Mouse (Mus musculus) layer of hippocampus, adult 2 months (tissue): ENCODE measurements at regions not wholly inside any gene's neighbourhood (a gene's known extent, or its start where the extent isn't known, plus 50 kb on each side); places are given as distances from the start of the nearest gene placed in this dataset.

ENCODE experiments used
- DNase-seq, 2 experiments: peaks; one replicate each; pipeline ENCODE4 v3.0.0; 2022; ENCODE audit warnings: low spot score in 2 of 2
- H3K27ac ChIP-seq: fragments of 200-600 bp; 2 replicates; pipeline ENCODE4 v1.8.1; 2022
- H3K4me3 ChIP-seq: fragments of 200-600 bp; 2 replicates; pipeline ENCODE4 v1.8.1; 2022; ENCODE audit warnings: mild to moderate bottlenecking
- CTCF ChIP-seq: fragments of 200-600 bp; conservative IDR thresholded peaks from 2 replicates; pipeline ENCODE4 v1.8.1; 2022; ENCODE audit warnings: antibody characterized with exemption, mild to moderate bottlenecking, moderate library complexity

GRCm38 (mm10) chr4:124015323-124015722, 97.5 kb upstream of the 4930535I16Rik start:
- TF ChIP-seq CTCF, result no peak
- Histone ChIP-seq H3K4me3 (no peak overlapping the region), H3K27ac (no peak overlapping the region)
- DNase-seq, result no peak

GRCm38 (mm10) chr4:124012406-124012805, 94.6 kb upstream of the 4930535I16Rik start:
- TF ChIP-seq CTCF, result no peak
- no peak for DNase-seq
- Histone ChIP-seq H3K27ac (no peak overlapping the region), H3K4me3 (no peak overlapping the region)

GRCm38 (mm10) chr4:124008725-124009124, 90.9 kb upstream of the 4930535I16Rik start:
- no peak overlapping the region for H3K4me3 ChIP-seq
- TF ChIP-seq CTCF, result no peak
- no peak overlapping the region for H3K27ac ChIP-seq
- DNase-seq, result no peak

- DNase-seq, result no peak
- TF ChIP-seq CTCF, result no peak
- Histone ChIP-seq H3K27ac (no peak overlapping the region), H3K4me3 (no peak overlapping the region)
Observed at GRCm38 (mm10) chr4:124005626-124006315, 87.9 kb upstream of the 4930535I16Rik start.

- TF ChIP-seq CTCF, result no peak
Observed at GRCm38 (mm10) chr4:124002760-124003159, 84.9 kb upstream of the 4930535I16Rik start.

GRCm38 (mm10) chr4:124002105-124002504, 84.3 kb upstream of the 4930535I16Rik start:
- H3K27ac ChIP-seq, result no peak overlapping the region
- H3K4me3 ChIP-seq, result no peak overlapping the region
- no peak for TF ChIP-seq CTCF
- DNase-seq, result no peak

More at GRCm38 (mm10) chr4:124002760-124003159, 84.9 kb upstream of the 4930535I16Rik start:
- Histone ChIP-seq H3K27ac (no peak overlapping the region), H3K4me3 (no peak overlapping the region)
- DNase-seq, result no peak

- no peak overlapping the region for H3K4me3 ChIP-seq
- DNase-seq, result no peak
- no peak for TF ChIP-seq CTCF
- no peak overlapping the region for H3K27ac ChIP-seq
Observed at GRCm38 (mm10) chr4:123995815-123996214, 78.0 kb upstream of the 4930535I16Rik start.

GRCm38 (mm10) chr4:123991223-123991622, 73.4 kb upstream of the 4930535I16Rik start:
- Histone ChIP-seq H3K4me3 (peak overlapping the region; percentile 47), H3K27ac (no peak overlapping the region)
- no peak for DNase-seq
- no peak for TF ChIP-seq CTCF

- peak overlapping the region; percentile 47 for H3K4me3 ChIP-seq
- H3K27ac ChIP-seq, result no peak overlapping the region
- no peak for TF ChIP-seq CTCF
- DNase-seq, result peak; percentile 20 to 34
Observed at GRCm38 (mm10) chr4:123990293-123991185, 72.7 kb upstream of the 4930535I16Rik start.
